Mouse (Mus musculus): ENCODE results near the gene Fgd3.

Fgd3 gene

GRCm38 (mm10) chr13:49213531-49213932, 106.6 kb downstream of the Fgd3 start:
- DNase-seq, result peak; percentile 76

GRCm38 (mm10) chr13:49212711-49213500, 107.2 kb downstream of the Fgd3 start:
- peak; percentile 43 for DNase-seq
